Mouse (Mus musculus) monocyte, adult 2 months (primary cell): Measurements from ENCODE around the gene Sde2.

ENCODE experiments used
- DNase-seq, 2 experiments: peaks; one replicate each; pipeline ENCODE4 v3.0.0; 2022; ENCODE audit warnings: low spot score in 2 of 2, low read depth in 1 of 2

The Sde2 gene

GRCm38 (mm10) chr1:180917053-180917452, 66.1 kb downstream of the Sde2 start:
- DNase-seq, result no peak
